Mouse (Mus musculus) granulocyte monocyte progenitor cell, adult 5-6 weeks (primary cell): ENCODE data around the gene Ikzf1. TPM values are rescaled to one million over a fixed set of nuclear protein-coding genes. Genes with fewer than 3 reads are reported as not detected.
A peak's percentile ranks its signal among the peaks of the same experiment; 100 is the strongest.

Experiments
- ATAC-seq: replicated peaks from 2 replicates; pipeline ENCODE4 v1.8.0; 2016; ENCODE audit warnings: mild to moderate bottlenecking, moderate TSS enrichment, inconsistent platforms; ENCODE audit not compliant: poor library complexity, severe bottlenecking
- total RNA-seq, 2 experiments: library from RNA; stranded (forward) in 1 of 2; stranded (reverse) in 1 of 2; fragments of 200-712, 200-1000 nt in 1 of 2; fragments of >200 nt in 1 of 2; fragmentation: Nextera tagmentation in 1 of 2; gene quantifications; 2 replicates each; pipeline ENCODE4 v1.2.3; 2014 to 2017

Ikzf1 gene
- total RNA-seq (2014; fragmentation: Nextera tagmentation) (108 and 128 TPM in 2 replicates), total RNA-seq (2017) (51.0 and 56.0 TPM in 2 replicates)

DNA sequence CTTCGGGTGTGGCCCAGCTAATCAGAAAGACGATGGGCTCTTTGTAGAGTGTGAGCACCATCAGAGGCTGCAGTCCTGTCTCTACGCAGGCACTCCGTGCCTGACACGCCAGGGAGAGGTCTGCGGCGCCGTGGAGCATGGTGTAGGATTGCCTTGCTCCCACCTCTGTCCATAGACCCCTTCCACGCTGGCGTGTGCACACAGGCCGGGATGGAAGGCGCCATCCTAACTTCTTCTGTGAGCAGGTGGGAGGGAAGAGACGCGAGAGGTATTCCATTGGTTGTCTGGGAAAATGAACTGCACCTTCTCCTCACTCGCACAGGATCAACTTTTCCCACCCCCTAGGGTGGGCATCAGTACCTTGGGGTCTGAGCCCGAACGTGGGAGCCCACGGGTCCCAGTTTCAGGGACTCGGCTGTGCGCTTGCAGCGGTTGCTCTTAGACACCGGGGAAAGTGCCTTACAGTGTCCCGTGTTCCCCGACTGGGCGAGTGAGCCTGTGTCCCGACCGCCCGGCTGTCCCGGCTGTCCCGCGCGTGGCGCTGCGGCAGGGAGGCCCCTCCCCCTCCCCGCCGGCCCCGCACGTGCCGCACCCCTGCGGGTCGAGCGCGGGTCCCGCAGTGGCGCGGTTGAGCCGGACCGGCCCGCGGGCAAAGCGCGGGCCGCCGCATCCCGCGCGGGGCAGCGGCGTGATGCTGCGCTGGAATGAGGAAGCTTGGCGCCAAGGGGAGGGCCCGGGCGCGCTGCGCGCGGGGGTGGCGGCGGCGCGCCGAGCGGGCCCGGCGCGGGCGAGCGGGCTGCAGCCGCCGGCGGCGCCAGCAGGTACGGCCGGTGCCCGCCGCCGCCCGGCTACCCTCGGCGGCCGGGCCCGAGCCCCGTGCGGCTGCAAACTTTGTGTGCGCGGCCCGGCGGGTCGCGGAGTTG lies at the start of gene Ikzf1:
Gene Ikzf1 (plus strand): TSS at position 74 of the 923 bp plus-strand sequence.
- ATAC-seq = peak; percentile 16

DNA sequence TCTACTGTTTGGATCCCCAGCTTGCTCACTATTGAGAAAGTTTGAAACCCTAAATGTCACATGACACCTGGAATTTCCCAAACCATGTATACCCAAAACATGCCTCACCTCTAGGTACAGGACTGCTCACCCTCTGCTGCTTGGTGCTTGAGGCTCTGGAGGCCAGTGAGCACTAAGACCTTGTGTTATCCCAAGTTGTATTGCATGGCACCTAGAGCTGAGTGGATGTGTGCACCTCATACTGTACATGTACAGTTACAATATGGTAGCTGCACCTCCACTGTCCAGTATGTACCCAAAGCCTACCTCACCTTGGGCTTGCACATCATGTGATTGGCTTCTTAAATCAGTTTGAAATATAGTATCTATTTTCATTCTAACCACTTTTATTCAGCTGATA lies 40.5 kb upstream of the Ikzf1 start:
- no peak for ATAC-seq

DNA sequence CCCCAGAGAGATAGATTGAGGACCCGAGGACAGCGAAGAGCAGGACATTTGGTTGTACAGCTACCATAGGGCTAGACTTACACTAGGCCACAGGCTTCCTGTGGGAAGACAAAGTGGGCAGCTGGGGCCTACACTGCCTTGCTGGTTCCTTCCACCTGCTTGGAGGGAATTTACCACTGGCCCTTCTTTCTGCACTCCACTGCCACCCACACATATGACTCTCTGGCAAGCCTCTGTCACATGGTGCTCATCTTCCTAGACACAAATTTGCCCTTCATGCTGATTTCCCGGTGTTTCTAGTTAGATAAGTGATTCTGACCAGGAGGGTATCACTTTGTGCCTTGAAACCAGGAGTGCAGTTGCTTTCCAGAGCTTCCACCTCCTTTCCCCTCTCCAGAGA lies 28.4 kb upstream of the Ikzf1 start:
- no peak for ATAC-seq

DNA sequence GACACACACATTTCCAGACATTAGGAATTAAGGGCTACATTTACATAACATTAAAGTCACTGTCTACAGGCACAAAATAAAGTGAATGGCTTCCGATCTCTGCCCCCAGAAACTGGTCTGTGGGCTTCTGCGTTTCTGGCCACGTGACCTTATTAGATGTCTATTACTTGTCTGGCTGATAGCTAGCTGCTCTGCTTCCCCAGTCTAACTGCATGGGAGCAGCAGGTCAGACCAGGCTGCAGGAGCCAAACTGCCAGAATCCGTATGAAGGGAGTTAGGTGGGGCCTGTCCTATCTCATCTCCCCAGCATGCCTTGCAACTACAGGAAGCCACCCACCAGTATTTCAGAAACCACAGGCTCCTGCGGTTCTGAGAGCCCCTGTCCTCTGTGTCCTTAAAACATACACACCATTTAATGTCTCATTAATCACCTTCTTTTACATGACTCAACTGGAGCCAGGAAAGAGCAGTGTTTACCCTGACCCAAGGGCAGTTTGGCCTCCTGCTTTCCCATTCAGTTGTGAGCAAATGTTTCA lies 27.7 kb upstream of the Ikzf1 start:
- ATAC-seq = peak; percentile 72

DNA sequence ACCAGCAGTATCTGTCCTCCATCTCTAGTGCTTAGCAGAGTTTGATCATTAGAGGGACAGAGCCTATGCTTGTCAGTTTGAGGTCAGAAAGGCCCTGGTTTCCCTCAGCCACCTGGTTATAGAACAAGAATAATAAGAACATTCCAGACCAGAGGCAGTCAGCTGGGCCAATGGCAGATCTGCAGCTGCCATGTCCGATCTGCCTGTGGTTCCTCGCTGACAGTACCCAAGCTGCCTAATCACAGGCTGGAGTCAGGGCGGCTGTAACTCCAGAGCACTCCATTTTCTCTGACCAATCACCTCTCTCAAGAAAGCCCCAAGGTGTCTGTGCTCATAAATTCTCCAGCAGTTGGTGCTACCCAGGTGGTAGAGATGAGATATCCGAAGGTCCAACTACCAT lies 27.2 kb upstream of the Ikzf1 start:
- no peak for ATAC-seq

DNA sequence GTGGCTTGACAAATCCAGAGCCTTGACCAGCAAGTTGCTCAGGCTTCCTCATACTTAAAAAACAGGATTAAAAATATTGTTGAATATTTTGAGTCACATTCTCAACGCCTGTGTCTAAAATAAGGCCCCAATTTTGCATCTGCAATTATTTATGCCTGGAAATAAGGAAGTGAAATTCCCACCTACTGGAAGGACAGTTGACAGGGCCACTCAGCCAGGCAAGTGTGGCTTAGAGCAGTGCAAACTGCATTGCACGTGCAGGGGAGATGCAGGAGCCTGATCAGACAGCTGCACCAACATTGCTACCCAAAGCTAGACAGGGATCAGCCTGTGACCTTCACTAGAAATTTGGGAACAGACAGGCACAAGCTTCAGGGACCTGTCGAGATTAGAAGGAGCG lies 26.0 kb upstream of the Ikzf1 start:
- peak; percentile 52 for ATAC-seq

DNA sequence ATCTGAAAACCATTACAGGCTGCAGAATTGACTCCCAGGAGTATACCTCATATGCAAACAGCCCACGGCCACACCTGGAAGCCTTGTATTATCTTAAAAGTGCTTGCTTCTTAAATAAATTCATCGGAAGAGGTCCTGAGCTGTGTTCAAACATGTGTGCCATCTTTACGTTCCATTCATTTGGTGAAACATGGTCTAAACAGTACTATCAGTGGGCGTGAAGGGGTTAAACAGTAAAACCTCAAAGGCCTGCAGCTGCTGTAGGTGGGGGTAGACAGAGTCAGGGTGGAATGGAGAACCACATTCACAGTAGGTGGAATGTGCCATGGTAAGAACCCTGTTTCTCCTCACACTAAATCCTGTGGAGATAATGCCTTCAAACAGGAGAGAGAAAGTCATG lies 24.2 kb upstream of the Ikzf1 start:
- ATAC-seq = no peak

DNA sequence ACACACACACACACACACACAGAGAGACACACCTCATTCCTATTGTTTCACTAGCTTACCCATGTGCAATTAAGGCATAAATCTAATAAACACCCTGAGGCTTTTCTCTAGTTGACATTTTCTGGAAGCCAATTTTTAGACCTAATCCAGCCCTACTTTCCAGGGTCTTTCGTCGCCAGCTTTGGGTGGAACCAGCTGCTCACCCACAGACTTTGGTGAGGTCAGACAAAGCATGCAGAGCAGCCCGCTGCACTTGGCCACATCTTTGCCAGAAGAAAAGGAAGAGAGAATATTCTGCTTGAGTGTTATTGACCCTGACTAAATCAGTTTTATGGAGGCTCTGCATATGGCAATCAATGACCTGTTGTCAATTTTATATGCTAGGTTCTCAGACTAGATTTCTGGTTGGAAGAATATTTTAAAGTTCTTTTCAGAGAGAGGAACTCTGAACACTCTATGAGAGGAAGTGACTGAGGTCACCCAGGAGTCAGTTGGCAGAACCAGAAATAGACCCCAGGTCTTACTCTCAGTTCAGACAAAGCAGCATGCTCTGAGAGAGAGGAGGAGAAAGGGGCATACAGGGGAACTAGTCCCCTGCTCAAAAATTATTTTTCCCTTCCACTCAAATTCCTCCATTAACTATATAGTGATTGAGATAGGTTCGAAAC lies 17.4 kb upstream of the Ikzf1 start:
- ATAC-seq = peak; percentile 60

DNA sequence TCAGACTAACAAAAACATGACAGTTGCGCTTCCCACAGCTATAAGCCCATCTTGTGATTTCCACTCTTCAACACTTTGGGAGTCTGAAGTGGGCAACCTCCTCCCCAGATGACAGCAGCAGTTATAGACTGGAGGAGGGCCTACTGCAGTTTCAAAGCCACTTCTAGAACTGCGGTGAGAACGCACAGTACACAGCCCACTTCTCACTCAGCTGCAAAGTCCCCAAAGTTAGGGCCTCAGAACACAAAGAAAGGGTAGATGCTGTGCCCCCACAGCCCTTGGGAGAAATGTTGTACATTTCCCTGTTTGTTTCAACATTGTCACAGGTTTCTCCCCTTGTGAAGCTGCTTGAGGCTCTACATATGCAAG lies 16.9 kb upstream of the Ikzf1 start:
- peak; percentile 15; the same call in 1 of the 2 replicates for ATAC-seq

DNA sequence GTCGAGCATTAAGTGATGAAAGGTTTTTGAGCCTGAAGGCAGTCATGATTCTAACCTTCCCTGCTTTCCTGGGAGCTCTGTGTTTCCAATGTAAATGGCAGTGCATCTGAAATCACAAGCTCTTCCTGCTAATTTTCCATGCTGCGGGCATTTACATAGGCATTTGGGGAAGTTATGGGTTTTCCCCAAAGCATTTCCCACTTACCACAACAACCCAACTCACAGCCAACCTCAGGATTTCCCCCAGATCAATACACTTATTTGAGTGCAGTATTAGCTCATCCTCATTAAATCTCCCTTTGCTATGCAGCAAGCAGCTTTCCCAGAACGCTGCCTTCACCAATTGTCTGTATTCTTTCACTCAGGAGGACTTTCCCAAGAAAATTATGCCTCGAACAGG lies 11.8 kb upstream of the Ikzf1 start:
- no peak for ATAC-seq

DNA sequence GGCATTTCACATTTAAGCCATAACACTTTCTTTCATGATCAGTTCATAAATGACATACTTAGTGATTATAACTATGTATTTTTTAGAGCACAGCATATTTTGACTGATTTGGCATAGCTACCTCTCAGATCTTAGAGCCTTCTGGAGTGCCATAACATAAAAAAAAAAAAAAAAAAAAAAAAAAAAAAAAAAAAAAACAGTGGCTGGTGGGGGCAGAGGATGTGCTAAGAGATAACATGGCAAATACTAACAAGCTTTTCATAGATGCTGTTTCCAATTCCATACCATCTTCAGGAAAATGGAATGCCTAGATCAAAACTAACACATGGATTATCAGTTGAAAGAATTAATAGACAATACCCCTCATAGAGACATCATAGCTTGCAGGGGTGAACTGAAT lies 9.7 kb upstream of the Ikzf1 start:
- ATAC-seq = no peak

DNA sequence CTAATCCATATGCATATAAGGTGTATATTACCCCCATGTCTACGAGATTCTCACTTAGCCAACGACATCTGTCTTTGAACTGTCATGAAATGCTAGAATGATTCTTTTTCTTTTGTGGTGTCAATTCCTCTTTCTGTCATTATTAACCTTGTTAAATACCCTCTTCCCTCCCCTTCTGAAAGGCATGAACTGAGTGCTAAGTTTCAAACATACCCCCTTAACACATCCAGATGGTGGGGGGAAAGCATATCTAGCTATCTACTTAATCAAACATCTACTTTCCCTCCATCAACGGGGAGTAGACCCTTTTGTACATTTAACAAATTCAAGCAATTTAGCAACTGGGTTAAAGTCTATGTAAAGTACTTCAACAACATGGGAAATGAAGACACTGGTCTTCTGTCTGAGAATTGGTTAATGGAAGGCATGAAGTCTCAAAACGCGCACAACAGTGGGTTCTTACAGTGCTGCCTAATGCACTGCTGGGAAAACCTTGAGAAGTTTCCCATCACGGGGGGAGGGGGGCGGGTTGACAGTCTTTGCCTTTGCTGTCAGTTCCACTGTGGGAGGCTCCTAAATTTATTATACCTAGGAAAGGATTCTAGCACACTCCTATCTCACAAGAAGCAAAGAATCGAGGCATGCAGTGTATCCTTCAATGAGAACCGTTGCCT lies 8.6 kb upstream of the Ikzf1 start:
- ATAC-seq = no peak

DNA sequence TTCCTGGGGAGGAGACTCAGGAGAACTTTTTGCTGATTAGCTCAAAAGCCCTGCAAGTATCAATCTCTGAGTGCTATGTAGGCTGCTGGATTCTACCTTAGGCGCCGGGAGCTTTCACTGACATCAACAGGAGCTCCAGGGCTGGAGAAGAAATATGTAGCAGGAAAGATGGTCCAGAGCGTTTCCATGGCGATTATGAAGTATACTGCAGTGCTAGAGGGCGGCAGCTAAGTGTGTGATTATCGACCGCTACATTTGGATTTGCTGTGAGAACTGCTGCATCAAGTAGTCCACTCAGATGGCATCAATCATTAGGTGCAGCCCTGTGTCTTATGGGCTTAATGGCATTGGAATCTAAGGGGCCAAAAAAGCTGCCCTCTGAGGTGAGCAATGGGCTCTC lies 7.6 kb upstream of the Ikzf1 start:
- no peak for ATAC-seq

DNA sequence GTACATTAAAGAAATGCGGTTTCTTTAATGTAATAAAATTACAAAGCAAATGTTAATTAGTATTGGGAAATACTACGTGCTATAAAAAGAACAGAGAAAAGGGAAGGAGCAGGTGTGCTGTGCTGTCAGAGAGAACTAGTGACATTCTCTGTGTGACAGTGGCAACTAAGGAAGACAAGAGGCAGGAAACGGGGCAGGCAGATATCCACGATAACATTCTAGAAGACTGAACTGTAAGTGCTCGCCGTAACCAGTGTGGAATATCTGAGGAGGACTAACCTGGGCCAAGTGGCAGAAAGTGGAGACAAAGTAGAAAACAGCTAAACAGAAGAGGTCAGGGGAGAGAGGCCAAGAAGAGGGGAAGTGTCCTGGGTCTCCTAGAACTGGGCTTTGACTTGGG lies 5.8 kb upstream of the Ikzf1 start:
- ATAC-seq = peak; percentile 68

DNA sequence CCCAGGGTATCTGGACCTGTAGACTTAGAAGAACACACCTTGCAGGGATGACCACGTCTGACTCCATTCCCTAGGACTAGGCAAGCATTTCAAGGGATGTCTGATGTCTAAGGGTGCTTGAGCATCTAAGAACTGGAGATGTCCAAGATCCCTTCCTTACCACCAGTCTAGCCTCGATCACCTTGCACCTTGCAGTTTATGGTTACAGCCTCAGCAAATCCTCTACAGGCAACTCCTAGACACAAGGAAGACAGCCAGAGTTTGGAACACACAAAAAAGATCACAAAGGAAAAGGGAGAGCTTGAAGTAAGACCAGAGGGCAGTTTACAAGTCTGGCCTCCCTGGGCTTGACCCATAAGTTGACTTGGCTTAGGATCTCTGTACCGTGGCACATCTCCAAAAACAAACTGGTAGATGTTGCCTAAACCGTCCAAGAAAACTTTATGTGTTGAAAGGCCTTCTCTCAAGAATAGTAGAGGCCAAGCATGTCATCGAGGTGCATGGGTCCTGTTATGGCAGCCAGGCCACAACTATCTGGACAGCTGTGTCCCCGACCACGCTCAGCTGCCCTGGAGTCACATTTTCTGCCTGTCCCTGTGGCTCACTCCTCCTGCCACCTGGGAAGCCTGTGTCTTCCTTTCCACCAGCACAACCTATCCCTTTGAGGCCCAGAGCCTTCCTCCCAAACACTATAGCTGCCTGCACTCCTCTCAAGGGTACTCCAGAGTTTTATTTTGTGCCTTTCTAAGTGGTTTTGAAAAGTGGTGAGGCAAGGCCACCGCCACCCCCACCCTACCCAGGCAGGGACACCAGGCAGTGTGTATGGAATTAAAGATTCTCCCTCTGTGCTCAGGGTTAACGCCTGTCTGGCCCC lies 510 bp upstream of the Ikzf1 start:
- no peak for ATAC-seq

DNA sequence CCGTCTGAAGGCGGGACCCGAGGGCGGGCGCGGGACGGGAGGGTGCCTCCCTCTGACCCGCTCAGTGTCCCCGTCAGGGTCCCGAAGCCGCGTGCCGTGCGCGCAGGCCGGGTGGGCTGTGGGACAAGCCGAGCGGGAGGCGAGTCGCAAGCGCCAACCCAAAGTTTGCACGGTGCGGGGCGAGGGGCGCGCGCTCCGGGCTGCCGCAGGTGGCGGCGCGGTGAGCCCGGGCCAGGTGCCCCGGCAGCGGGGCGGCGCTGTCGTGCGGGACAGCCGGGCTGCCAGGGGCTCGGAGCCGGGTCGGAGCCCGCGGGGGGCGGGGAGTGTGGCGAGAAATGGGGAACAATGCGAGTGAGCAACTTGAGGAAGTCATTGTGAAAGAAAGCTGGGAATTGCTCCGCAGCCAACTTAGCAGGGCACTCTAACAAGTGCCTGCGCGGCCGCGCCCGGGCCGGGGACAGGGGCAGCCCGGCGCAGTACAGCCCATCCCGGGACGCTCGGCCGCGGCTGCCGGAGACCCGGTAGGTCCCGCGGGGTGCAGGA lies 1.1 kb downstream of the Ikzf1 start:
- peak; percentile 68 for ATAC-seq

DNA sequence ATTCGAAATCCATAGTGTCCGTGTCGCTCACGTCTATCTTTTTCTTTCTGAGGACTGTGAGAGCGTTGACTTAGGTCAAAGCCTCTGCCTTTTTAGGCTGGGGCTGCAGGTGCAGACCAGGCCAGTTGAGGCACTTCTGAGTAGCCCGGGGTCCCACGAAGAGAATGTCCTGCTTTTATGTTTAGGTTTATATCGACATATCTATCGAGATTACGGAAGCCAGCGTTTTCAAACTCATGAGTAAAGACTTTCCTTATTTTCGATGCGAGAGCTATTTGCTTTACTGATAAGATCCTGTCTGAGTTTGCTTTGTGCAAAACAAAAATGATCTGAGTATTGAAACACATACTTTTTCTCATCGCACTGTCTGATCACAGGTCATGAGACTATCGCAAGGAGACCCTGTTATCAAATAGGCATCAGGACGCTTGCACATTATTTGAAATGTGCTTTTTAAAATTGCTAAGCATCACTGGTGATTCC lies 1.8 kb downstream of the Ikzf1 start:
- no peak for ATAC-seq

DNA sequence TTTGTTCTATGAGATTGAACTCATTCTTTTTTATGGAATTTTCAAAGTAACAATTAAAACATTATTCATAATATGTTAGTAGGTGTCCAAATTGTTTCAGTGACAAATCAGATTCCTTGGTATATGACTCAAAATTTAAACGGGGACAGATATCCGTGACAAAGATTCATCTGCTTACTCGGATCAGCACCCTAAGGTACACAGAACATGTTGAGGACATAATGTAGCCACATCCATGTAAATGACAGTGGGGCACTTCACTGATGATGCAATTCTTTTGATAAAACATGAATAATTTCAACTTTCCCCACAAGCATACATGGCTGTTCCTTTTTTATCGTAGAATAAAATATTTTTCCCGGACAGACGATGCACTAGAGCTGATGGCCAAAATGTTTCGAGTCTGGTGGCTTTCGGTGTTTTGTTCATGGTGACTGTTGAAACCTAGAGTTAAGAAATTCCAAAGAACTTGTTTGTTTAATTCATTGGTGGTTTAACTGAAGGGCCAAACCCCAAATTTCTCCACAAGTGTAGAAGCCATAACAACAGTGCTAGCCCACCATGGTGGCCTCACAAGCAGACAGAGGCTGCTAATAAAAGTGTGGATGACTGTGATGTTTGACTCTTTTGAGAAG lies 2.9 kb downstream of the Ikzf1 start:
- no peak for ATAC-seq

DNA sequence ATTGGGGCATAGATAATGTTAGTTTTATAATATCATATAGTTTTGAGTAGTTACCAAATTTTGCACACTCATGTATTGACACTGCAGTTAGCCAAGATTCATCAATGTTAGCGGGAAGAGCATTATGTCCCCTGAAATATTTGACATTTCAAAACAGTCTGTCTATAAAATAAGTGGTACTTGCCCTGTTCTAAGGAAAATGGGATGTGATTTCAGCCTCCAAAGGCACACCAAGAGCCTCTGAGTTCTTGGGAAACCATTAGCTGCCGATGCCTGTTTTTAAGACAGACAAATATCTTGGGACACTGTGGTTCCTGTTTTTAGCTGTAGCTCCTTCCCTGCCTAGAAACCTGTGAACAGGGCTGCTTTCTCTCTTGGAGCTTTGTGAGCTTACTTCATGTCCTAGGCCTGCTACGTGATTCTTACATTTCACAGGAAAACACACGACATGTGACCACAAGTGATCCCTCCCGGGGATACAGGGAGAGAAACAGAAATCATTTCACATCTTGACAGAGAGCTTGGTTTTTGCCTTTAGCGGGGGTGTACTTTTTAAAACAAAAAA lies 4.0 kb downstream of the Ikzf1 start:
- ATAC-seq = peak; percentile 29
